ENCODE assay signal across 17 mouse cellular contexts in the genomic region with DNA sequence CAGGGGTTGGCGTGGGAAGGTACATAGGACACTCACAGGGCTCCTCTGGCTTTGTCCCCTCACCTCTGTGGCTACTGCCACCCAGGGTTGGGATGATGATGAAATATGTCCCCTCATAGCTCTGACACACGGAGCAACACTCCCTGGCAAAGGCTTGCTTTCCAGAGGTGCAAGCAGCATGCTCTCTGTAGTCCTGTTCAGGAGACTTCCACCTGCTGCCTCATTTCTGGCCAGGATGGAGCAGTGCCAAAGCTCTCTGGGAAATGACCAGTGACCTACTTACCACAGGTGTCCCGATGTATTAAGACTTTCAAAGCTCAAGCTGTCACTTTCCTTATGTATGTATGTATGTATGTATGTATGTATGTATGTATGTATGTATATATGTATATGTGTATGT.
DNase-seq lines count a peak whose midpoint lies in the region; ATAC-seq lines count a peak whose summit lies in the region.
"Had no signal": no experiment of that assay in that cellular context is flagged by ENCODE, and none has a peak within 500 bp of the region (broad histone marks: within the 10 kb centered on the region; RNA-seq: fewer than 3 reads in every experiment).

No protein-coding gene starts in this region.

- peak; percentile 16 for DNase-seq in gastrocnemius, adult 18-20 months (ENCODE audit: low spot score)
- no peak for DNase-seq in gastrocnemius, postnatal 25 days
- DNase-seq in kidney, adult 9 months, result peak; percentile 11
- peak; percentile 92 for DNase-seq in cerebellum, adult 9-10 months
- DNase-seq in kidney, postnatal 36 days, result peak; percentile 34 to 66
- DNase-seq in spleen, adult 12 weeks (ENCODE audit: low spot score), result no peak
- no peak for DNase-seq in layer of hippocampus, postnatal 14 days (ENCODE audit: low spot score in 2 of 2)
- DNase-seq: B cell, adult 2 months; lung, embryonic 14.5 days had no signal

- H3K9ac ChIP-seq in kidney, embryonic 16.5 days (replicated peaks; ENCODE audit: low read length), result no peak overlapping the region
- H3K9ac ChIP-seq: forebrain, embryonic 15.5 days; heart, embryonic 13.5 days; lung, embryonic 14.5 days; midbrain, embryonic 15.5 days had no signal

- no peaks in the 10 kb centered on the region for H3K9me3 ChIP-seq in kidney, embryonic 16.5 days (ENCODE audit: low read length)
- H3K9me3 ChIP-seq: embryonic facial prominence, embryonic 10.5 days; forebrain, embryonic 15.5 days; heart, embryonic 13.5 days; hindbrain, embryonic 10.5 days; midbrain, embryonic 15.5 days had no signal

- WGBS in kidney, embryonic 16.5 days, result 85% methylated on average over 3 of the region's 3 CpGs

- H3K27me3 ChIP-seq in kidney, embryonic 16.5 days (ENCODE audit: insufficient read depth, low read length), result no peaks in the 10 kb centered on the region
- H3K27me3 ChIP-seq: forebrain, embryonic 15.5 days; heart, embryonic 13.5 days; midbrain, embryonic 15.5 days had no signal

- no peak overlapping the region for H3K4me2 ChIP-seq in kidney, embryonic 16.5 days (replicated peaks; ENCODE audit: low read depth, low read length)
- H3K4me2 ChIP-seq: forebrain, embryonic 15.5 days; heart, embryonic 13.5 days; lung, embryonic 14.5 days; midbrain, embryonic 15.5 days had no signal

- no peaks in the 10 kb centered on the region for H3K36me3 ChIP-seq in kidney, embryonic 16.5 days (ENCODE audit: insufficient read depth, low read length)
- H3K36me3 ChIP-seq: embryonic facial prominence, embryonic 10.5 days; forebrain, embryonic 15.5 days; heart, embryonic 13.5 days; hindbrain, embryonic 10.5 days; midbrain, embryonic 15.5 days had no signal

- H3K4me3 ChIP-seq in kidney, embryonic 16.5 days (ENCODE audit: low read length), result no peak overlapping the region
- H3K4me3 ChIP-seq: embryonic facial prominence, embryonic 10.5 days; erythroblast, embryonic 14.5 days; forebrain, embryonic 15.5 days; heart, embryonic 13.5 days; hindbrain, embryonic 10.5 days; midbrain, embryonic 15.5 days had no signal

- H3K27ac ChIP-seq in kidney, embryonic 16.5 days (ENCODE audit: low read length), result no peak overlapping the region
- H3K27ac ChIP-seq: embryonic facial prominence, embryonic 10.5 days; forebrain, embryonic 15.5 days; heart, embryonic 13.5 days; hindbrain, embryonic 10.5 days; midbrain, embryonic 15.5 days had no signal

- H3K4me1 ChIP-seq in kidney, embryonic 16.5 days (ENCODE audit: insufficient read depth, low read length), result peaks cover 17% of the 10 kb centered on the region; the same call in 1 of the 2 replicates
- H3K4me1 ChIP-seq: forebrain, embryonic 15.5 days had no signal

- no peak for ATAC-seq in kidney, embryonic 16.5 days (ENCODE audit: low FRiP score, low TSS enrichment)
- ATAC-seq: forebrain, embryonic 15.5 days; inflammation-experienced regulatory T-cells, adult 6 months; midbrain, embryonic 15.5 days had no signal

Comparison
In these comparisons a context has a peak if more than half of its experiments do, and no peak if none do; other contexts are left out.
1. DNase-seq: peak in gastrocnemius, adult 18-20 months (single experiment), kidney, adult 9 months (single experiment), cerebellum, adult 9-10 months (single experiment) and kidney, postnatal 36 days (2 of 2); none in gastrocnemius, postnatal 25 days (single experiment), spleen, adult 12 weeks (single experiment) and layer of hippocampus, postnatal 14 days (0 of 2).